Comparison of ENCODE assay signal across 24 mouse cellular contexts in the genomic region with DNA sequence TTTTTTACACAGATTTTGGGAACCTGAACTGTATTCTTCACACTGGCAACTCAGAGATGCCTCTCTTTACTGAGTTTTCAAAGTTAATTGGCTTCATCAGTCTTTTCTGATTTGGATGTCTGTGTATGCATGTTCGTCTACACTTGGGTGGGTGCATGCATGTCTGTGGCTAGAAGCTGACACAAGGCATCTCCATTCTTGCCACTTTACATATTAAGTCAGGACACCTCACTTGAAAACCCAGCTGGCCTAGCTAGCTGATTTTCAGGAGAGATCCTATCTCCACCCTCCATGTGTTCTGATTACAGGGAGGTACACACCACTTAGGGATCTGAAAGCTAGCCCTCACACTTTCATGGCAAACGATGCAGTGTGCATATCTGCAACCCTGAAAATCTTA. TPM values are rescaled to one million over a fixed set of nuclear protein-coding genes. Genes with fewer than 3 reads are reported as not detected.
DNase-seq lines count a peak whose midpoint lies in the region; ATAC-seq lines count a peak whose summit lies in the region.
"Had no signal": no experiment of that assay in that cellular context is flagged by ENCODE, and none has a peak within 500 bp of the region (broad histone marks: within the 10 kb centered on the region; RNA-seq: fewer than 3 reads in every experiment).

No protein-coding gene starts in this region.

- H3K4me2 ChIP-seq in heart, embryonic 16.5 days (ENCODE audit: low read depth, low read length) = no peak overlapping the region
- H3K4me2 ChIP-seq in liver, embryonic 13.5 days = no peak overlapping the region
- H3K4me2 ChIP-seq in midbrain, embryonic 11.5 days = no peak overlapping the region
- H3K4me2 ChIP-seq in midbrain, embryonic 13.5 days (replicated peaks) = no peak overlapping the region
- H3K4me2 ChIP-seq: embryonic facial prominence, embryonic 12.5 days; forebrain, embryonic 13.5 days had no signal

- H3K9ac ChIP-seq in heart, embryonic 16.5 days (ENCODE audit: low read length) = no peak overlapping the region
- no peak overlapping the region for H3K9ac ChIP-seq in liver, embryonic 13.5 days
- H3K9ac ChIP-seq in midbrain, embryonic 11.5 days (ENCODE audit: low read length) = no peak overlapping the region
- no peak overlapping the region for H3K9ac ChIP-seq in midbrain, embryonic 13.5 days (replicated peaks)
- H3K9ac ChIP-seq: embryonic facial prominence, embryonic 12.5 days; forebrain, embryonic 13.5 days had no signal

- peak overlapping the region; percentile 23; the same call in 1 of the 2 replicates for H3K27ac ChIP-seq in heart, embryonic 16.5 days (ENCODE audit: low read length)
- H3K27ac ChIP-seq in liver, embryonic 13.5 days = peak overlapping the region; percentile 73
- no peak overlapping the region for H3K27ac ChIP-seq in midbrain, embryonic 11.5 days (ENCODE audit: low read depth, low read length)
- no peak overlapping the region for H3K27ac ChIP-seq in midbrain, embryonic 13.5 days
- H3K27ac ChIP-seq: embryonic facial prominence, embryonic 10.5 days; embryonic facial prominence, embryonic 12.5 days; forebrain, embryonic 13.5 days had no signal

- intact Hi-C loops in heart, postnatal 14 days (cut with DNase I) = loop anchor here (5.0 to 10.0 kb wide), 2 partner anchors 226 to 268 kb away; partner anchors contain the start of genes Gm43552, Smim14 and Ube2k

- H3K9me3 ChIP-seq in heart, embryonic 16.5 days (replicated peaks; ENCODE audit: control insufficient read depth, low read length) = no peaks in the 10 kb centered on the region
- H3K9me3 ChIP-seq in liver, embryonic 13.5 days (replicated peaks) = no peaks in the 10 kb centered on the region
- no peaks in the 10 kb centered on the region for H3K9me3 ChIP-seq in midbrain, embryonic 11.5 days (ENCODE audit: control insufficient read depth, low read length)
- no peaks in the 10 kb centered on the region for H3K9me3 ChIP-seq in midbrain, embryonic 13.5 days
- H3K9me3 ChIP-seq: embryonic facial prominence, embryonic 10.5 days; embryonic facial prominence, embryonic 12.5 days; forebrain, embryonic 13.5 days; G1E had no signal

- peaks cover 12% of the 10 kb centered on the region for H3K4me1 ChIP-seq in heart, embryonic 16.5 days (ENCODE audit: control insufficient read depth, insufficient read depth, low read length)
- H3K4me1 ChIP-seq in liver, embryonic 13.5 days (replicated peaks) = peaks cover 27% of the 10 kb centered on the region
- peaks cover 7% of the 10 kb centered on the region for H3K4me1 ChIP-seq in midbrain, embryonic 11.5 days (ENCODE audit: control insufficient read depth, insufficient read depth, low read length)
- peaks cover 7% of the 10 kb centered on the region for H3K4me1 ChIP-seq in midbrain, embryonic 13.5 days (replicated peaks)

- ATAC-seq in heart, embryonic 16.5 days (replicated peaks; ENCODE audit: extremely low read depth, insufficient read depth, low FRiP score) = no peak
- ATAC-seq in liver, embryonic 13.5 days (ENCODE audit: low read depth) = no peak
- no peak for ATAC-seq in midbrain, embryonic 11.5 days (ENCODE audit: low FRiP score)
- no peak for ATAC-seq in midbrain, embryonic 13.5 days
- ATAC-seq: activated CD4-positive, CD25-positive, alpha-beta regulatory T cell, adult 4 months; CD4-positive, CD25-positive, alpha-beta regulatory T cell, adult 4 months; forebrain, embryonic 13.5 days; Patski had no signal

- 70% methylated on average over 2 of the region's 2 CpGs for WGBS in heart, embryonic 16.5 days
- WGBS in liver, embryonic 13.5 days (ENCODE audit: insufficient replicate concordance) = 62% methylated on average over 2 of the region's 2 CpGs
- 96% methylated on average over 2 of the region's 2 CpGs for WGBS in midbrain, embryonic 11.5 days
- WGBS in midbrain, embryonic 13.5 days = 93% methylated on average over 2 of the region's 2 CpGs

- peak; percentile 70 for DNase-seq in heart, adult 11 months
- no peak for DNase-seq in heart, adult 9 months (ENCODE audit: low spot score in 2 of 2)
- no peak for DNase-seq in heart, postnatal 14 days
- no peak for DNase-seq in liver, embryonic 13.5 days
- no peak for DNase-seq in liver
- peak; percentile 81 for DNase-seq in midbrain, embryonic 11.5 days (ENCODE audit: low spot score, missing footprints)
- DNase-seq: adrenal gland, adult 8-10 months; adrenal gland, postnatal 14 days; adrenal gland, postnatal 36 days; B cell, adult 2 months; cerebellum, adult 11-12 months; cerebellum, adult 2 months; cerebellum, adult 9-10 months; cerebellum, postnatal 10 days; cerebellum, postnatal 25 days had no signal

- H3K27me3 ChIP-seq in heart, embryonic 16.5 days (ENCODE audit: control insufficient read depth, insufficient read depth, low read length) = no peaks in the 10 kb centered on the region
- H3K27me3 ChIP-seq in liver, embryonic 13.5 days = no peaks in the 10 kb centered on the region
- H3K27me3 ChIP-seq in midbrain, embryonic 11.5 days (ENCODE audit: control insufficient read depth, insufficient read depth, low read length) = no peaks in the 10 kb centered on the region
- no peaks in the 10 kb centered on the region for H3K27me3 ChIP-seq in midbrain, embryonic 13.5 days
- H3K27me3 ChIP-seq: embryonic facial prominence, embryonic 12.5 days; forebrain, embryonic 13.5 days; Patski had no signal

- no peak overlapping the region for H3K4me3 ChIP-seq in heart, embryonic 16.5 days (ENCODE audit: low read length)
- H3K4me3 ChIP-seq in liver, embryonic 13.5 days (replicated peaks) = no peak overlapping the region
- H3K4me3 ChIP-seq in midbrain, embryonic 11.5 days (ENCODE audit: low read depth, low read length) = no peak overlapping the region
- H3K4me3 ChIP-seq in midbrain, embryonic 13.5 days (replicated peaks) = no peak overlapping the region
- H3K4me3 ChIP-seq: embryonic facial prominence, embryonic 10.5 days; embryonic facial prominence, embryonic 12.5 days; forebrain, embryonic 13.5 days had no signal

- H3K36me3 ChIP-seq in heart, embryonic 16.5 days (ENCODE audit: control insufficient read depth, insufficient read depth) = no peaks in the 10 kb centered on the region
- no peaks in the 10 kb centered on the region for H3K36me3 ChIP-seq in liver, embryonic 13.5 days
- no peaks in the 10 kb centered on the region for H3K36me3 ChIP-seq in midbrain, embryonic 11.5 days (ENCODE audit: control insufficient read depth, insufficient read depth, low read length)
- no peaks in the 10 kb centered on the region for H3K36me3 ChIP-seq in midbrain, embryonic 13.5 days
- H3K36me3 ChIP-seq: embryonic facial prominence, embryonic 12.5 days had no signal

RNA-seq across cellular contexts. Expression of gene N4bp2, which starts 2.7 kb away (rescaled TPM):
- polyA plus RNA-seq in heart, embryonic 16.5 days (2015; fragmentation: Nextera tagmentation; extraction: Ambion mirVana) = 10.5 and 10.8 TPM in 2 replicates
- total RNA-seq in heart, postnatal 14 days (2021) = 10 to 100 TPM; 22.7 to 27.1 TPM
- polyA plus RNA-seq in liver, embryonic 13.5 days (2015; fragmentation: Nextera tagmentation; extraction: Ambion mirVana) = 9.6 and 11.5 TPM in 2 replicates
- polyA plus RNA-seq in midbrain, embryonic 11.5 days (2014; fragmentation: Nextera tagmentation; extraction: Ambion mirVana) = 40.1 and 43.1 TPM in 2 replicates
- 26.3 and 27.0 TPM in 2 replicates for polyA plus RNA-seq in midbrain, embryonic 13.5 days (2015; fragmentation: Nextera tagmentation; extraction: Ambion mirVana)

Comparison
In these comparisons a context has a peak if more than half of its experiments do, and no peak if none do; other contexts are left out.
1. DNase-seq: peak in heart, adult 11 months (single experiment) and midbrain, embryonic 11.5 days (single experiment); none in heart, adult 9 months (0 of 2), heart, postnatal 14 days (0 of 2), liver, embryonic 13.5 days (single experiment) and liver (single experiment).
2. H3K27ac ChIP-seq: peak in heart, embryonic 16.5 days (single experiment) and liver, embryonic 13.5 days (single experiment); none in midbrain, embryonic 11.5 days (single experiment) and midbrain, embryonic 13.5 days (single experiment).